Mouse (Mus musculus): ENCODE measurements at regions not wholly inside any gene's neighbourhood (a gene's known extent, or its start where the extent isn't known, plus 50 kb on each side); places are given as distances from the start of the nearest gene placed in this dataset.
A peak's percentile ranks its signal among the peaks of the same experiment; 100 is the strongest.

- intact Hi-C loops (cut with DNase I), result no loop called here
- DNase-seq, result no peak
These were observed 603.6 kb upstream of the Arid1b start for GRCm38 (mm10) chr17:4390577-4390976.

- DNase-seq, result no peak
- intact Hi-C loops (cut with DNase I), result no loop called here
These were observed 602.9 kb upstream of the Arid1b start for GRCm38 (mm10) chr17:4391210-4391609.

DNA sequence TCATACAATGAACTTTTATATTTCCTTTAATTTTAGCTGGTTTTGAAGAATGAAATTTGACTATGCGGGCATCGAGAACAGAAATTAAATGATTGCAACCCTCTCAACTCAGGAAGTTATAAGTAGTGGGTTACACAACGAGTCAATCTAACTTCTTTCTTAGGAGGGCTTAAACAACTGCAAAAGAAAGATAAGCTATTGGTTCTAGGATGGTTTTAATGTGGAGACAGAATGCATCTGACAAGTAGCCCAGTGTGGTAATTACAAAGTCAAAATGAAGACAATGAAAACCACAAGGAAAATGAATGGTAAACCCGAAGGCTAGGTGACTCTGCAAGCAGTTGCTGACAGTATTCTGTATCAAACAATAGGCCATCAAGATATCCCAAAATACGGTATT, 598.0 kb upstream of the Arid1b start:
- intact Hi-C loops (cut with DNase I), result no loop called here
- DNase-seq, result no peak

DNA sequence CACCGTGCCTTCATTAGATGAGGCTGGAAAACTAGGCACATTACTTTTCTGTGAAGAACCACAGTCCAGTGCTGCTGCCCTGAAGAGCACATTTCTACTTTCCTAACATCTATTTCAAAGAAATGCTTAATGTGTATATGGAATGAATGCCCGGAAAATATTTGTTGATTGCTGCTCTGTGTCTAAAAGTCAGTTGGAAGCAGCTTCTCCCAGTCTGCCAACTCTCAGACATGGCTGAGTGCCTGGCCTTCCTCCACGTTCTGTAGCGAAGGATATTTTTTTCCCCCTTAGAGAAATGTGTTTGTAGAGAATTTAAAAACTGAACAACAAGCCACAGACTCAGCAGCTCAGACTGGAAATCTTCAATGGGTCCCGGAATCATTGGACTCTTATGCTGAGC, 576.4 kb upstream of the Arid1b start:
- DNase-seq, result no peak
- intact Hi-C loops (cut with DNase I), result no loop called here

DNA sequence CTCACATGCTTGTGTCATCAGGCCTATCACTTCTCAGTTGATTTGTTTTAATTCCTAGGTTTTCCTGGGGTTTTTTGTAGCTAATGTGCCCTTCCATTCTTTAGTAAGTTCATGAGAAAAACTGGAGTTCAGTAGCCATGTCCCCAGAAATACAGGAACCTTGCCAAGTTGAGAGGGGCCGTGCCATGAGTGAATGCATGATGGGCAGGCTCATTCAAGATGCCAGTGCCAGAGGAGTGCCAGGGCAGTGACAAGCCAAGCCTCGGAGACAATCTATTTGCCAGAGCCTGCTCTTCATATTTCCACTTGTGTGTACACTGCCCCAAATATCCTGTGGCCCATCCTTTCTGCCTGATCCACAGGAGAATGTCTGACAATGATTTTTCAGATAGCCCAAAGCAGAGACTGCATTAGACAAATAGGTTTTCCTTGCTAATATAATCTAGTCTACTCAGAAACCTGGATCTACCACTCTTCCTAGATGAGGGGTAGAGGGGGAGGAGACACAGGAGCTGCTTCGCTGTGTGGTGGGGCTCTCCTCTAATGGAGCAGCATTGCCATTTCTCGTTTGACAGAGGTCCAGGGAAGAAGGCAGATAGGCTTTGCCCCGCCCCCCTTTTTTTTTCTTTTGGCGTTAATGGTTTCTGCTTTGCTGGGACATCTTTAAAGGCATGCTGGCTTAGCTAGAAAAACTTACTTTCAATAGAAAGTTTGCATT, 569.5 kb upstream of the Arid1b start:
- DNase-seq, result no peak
- intact Hi-C loops (cut with DNase I), result no loop called here

GRCm38 (mm10) chr17:4425342-4425741, 568.8 kb upstream of the Arid1b start:
- DNase-seq, result no peak
- intact Hi-C loops (cut with DNase I), result no loop called here

DNA sequence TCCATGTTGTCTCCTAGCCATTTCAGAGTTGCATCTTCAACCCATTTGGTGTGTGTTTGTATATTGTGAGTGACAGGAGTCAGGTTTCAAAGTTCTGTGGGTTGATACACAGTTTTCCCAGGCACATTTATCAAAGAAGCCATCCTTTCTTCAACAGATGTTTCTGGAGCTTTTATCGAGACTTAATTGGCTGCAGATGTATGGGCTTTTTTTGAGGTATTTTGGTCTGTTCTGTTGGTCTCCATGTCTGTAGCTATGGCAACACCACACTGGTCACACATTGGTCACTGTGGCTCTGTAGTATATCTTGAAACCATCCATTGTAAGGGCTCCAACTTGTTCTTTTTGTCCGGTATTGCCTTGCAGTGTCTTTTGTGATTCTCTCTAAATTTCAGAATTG, 565.1 kb upstream of the Arid1b start:
- intact Hi-C loops (cut with DNase I), result no loop called here
- no peak for DNase-seq

DNA sequence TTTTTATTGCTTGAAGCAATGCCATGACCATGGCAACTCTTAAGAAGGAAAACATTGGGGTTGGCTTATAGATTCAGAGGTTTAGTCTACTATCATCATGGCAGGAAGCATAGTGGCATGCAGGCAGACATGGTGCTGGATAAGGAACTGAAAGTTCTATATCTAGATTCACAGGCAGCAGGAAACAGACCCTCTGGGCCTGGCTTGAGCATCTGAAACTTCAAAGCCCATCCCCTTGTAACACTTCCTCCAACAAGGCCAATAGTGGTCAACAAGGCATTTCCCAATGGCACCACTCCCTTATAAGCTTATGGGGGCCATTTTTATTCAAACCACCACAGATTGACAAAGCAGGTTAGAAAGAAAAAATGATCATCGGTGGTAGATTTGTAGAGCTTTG, 548.5 kb upstream of the Arid1b start:
- intact Hi-C loops (cut with DNase I), result no loop called here
- DNase-seq, result no peak

GRCm38 (mm10) chr17:4457491-4457890, 536.6 kb upstream of the Arid1b start:
- intact Hi-C loops (cut with DNase I), result no loop called here
- DNase-seq, result no peak

- DNase-seq, result no peak
- intact Hi-C loops (cut with DNase I), result no loop called here
These were observed 532.6 kb upstream of the Arid1b start for GRCm38 (mm10) chr17:4461541-4461940.

- intact Hi-C loops (cut with DNase I), result no loop called here
- no peak for DNase-seq
These were observed 529.7 kb upstream of the Arid1b start for GRCm38 (mm10) chr17:4464286-4464880.

DNA sequence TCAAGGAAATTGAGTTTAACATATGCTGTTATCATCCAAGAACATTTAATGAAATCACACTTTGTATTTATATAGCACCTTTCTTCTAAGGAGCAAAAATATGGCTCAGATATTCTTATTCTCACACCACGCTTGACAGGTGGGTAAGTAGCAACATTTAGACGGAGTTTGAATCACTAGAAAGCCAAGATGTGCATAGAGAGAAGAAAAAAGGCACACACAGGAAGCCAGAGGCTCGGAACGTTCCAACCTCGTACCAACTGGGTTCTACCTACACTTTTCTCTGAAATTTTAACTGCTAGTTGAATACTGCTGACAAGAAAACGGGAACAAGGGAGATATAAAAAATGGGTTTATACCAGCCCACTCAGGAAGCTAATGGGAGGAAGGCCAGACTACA, 528.4 kb upstream of the Arid1b start:
- DNase-seq, result no peak
- intact Hi-C loops (cut with DNase I), result no loop called here

DNA sequence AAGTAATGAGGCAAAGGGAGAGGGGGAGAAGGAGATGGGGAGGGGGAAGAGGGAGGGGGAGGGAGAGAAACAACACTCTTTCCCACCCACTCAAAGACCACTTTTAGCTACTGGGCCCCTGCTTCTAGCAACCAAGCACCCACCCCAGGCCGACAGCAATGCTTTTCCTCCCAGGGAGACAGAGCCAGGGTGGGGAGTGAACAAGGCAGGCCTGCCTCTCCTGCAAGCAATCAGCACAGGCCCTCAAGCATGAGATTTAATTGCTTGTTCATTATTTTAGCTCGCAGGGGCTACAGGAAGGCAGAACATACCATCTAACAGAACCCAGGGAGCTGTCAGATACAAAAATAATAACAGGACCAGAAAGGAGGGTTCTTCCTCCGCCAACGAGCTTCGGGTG, 521.7 kb upstream of the Arid1b start:
- intact Hi-C loops (cut with DNase I), result no loop called here

GRCm38 (mm10) chr17:4474350-4474749, 519.8 kb upstream of the Arid1b start:
- DNase-seq, result no peak
- intact Hi-C loops (cut with DNase I), result no loop called here

More for the DNA sequence above, 521.7 kb upstream of the Arid1b start:
- DNase-seq, result no peak

GRCm38 (mm10) chr17:4475665-4476064, 518.5 kb upstream of the Arid1b start:
- DNase-seq, result no peak
- intact Hi-C loops (cut with DNase I), result no loop called here

- intact Hi-C loops (cut with DNase I), result no loop called here
These were observed 499.7 kb upstream of the Arid1b start for GRCm38 (mm10) chr17:4494392-4494791.

DNA sequence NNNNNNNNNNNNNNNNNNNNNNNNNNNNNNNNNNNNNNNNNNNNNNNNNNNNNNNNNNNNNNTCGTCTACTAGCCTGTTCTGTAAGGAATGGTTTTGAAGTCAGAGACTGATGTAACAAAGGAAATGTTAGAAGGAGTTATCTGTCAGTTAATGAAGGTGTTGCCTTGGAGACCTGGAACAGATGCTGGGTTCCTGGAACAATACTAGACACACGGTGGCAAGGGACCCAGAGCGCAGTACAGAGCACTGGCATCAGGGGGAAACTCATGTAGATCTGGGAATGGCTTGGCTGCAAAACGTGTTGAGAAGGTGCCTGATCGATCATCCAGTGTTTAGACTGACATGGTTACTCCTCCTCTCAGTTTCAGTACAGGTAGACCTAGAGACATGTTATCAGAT, 493.6 kb upstream of the Arid1b start:
- DNase-seq, result no peak
- intact Hi-C loops (cut with DNase I), result no loop called here

More at GRCm38 (mm10) chr17:4494392-4494791, 499.7 kb upstream of the Arid1b start:
- no peak for DNase-seq

DNA sequence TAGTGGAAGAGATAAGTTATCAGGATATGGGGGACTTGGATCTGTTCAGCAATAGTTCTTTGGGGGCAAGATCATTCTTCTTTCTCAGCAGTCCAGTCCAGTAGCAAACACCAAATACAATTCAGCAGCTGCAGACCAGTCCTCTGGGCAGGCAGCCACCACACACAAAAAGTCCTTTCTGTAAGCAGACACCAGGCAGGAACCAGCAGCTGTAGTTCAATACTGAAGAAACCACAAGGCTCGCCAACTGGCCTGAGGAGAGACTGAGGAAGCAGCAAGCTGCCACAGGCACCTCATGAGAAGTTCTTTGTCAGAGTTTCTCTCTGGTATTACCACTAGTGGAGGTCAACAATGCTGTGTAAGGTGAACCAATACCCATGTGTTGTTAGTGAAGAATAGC, 493.1 kb upstream of the Arid1b start:
- DNase-seq, result no peak
- intact Hi-C loops (cut with DNase I), result no loop called here

DNA sequence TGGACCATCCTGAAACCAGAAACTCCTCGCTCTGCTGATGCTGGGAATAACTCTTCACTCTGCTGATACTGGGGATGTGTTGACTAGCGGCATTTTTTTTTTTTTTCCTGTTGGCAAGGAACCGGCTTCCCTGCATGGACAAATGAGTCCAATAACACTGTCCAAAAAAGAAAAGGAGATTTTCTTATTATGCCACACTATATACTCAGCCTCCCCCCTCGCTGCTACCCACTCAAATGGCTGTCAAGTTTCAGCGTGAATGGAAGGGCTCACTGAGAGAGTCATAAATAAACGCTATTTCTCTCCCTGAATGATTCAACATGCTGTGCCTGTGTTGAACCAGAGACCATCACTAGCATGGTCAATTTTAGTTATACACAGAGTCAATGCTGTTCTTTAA, 489.2 kb upstream of the Arid1b start:
- intact Hi-C loops (cut with DNase I), result no loop called here
- DNase-seq, result no peak

- peak; percentile 17 to 21 for DNase-seq
- intact Hi-C loops (cut with DNase I), result no loop called here
These were observed 484.6 kb upstream of the Arid1b start for GRCm38 (mm10) chr17:4509506-4509905.

DNA sequence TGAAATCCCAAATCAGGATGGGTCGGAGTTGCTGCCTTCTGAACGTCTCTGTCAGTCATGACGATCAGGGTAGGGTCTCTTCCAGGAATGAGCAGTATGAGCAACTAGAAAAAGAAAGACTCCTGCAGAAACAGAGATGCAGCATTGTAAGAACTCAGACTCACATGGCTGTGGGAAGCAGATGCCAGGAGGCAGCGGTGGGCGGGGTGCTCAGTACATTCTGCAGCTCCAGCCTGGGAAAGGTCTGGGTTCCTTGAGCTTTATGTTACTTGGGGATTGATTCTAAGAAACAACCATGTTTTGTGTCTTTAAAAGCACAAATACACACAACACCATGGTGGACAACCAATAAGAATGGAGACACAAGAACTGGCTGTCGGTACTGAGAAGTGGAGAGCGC, 478.0 kb upstream of the Arid1b start:
- DNase-seq, result no peak
- intact Hi-C loops (cut with DNase I), result no loop called here

- peak in 1 of 2 experiments; percentile 10 for DNase-seq
- intact Hi-C loops (cut with DNase I), result no loop called here
These were observed 477.3 kb upstream of the Arid1b start for GRCm38 (mm10) chr17:4516846-4517245.

GRCm38 (mm10) chr17:4521031-4521430, 473.1 kb upstream of the Arid1b start:
- DNase-seq, result no peak
- intact Hi-C loops (cut with DNase I), result no loop called here
